Mouse (Mus musculus) CD8-positive naive resting alpha-beta T cell, adult 2 months (primary cell): ENCODE data around the gene Igsf21.

Experiments used
- DNase-seq, 2 experiments: peaks; one replicate each; pipeline ENCODE4 v3.0.0; 2022; ENCODE audit warnings: low read depth in 2 of 2, low spot score in 2 of 2

Gene Igsf21

DNA sequence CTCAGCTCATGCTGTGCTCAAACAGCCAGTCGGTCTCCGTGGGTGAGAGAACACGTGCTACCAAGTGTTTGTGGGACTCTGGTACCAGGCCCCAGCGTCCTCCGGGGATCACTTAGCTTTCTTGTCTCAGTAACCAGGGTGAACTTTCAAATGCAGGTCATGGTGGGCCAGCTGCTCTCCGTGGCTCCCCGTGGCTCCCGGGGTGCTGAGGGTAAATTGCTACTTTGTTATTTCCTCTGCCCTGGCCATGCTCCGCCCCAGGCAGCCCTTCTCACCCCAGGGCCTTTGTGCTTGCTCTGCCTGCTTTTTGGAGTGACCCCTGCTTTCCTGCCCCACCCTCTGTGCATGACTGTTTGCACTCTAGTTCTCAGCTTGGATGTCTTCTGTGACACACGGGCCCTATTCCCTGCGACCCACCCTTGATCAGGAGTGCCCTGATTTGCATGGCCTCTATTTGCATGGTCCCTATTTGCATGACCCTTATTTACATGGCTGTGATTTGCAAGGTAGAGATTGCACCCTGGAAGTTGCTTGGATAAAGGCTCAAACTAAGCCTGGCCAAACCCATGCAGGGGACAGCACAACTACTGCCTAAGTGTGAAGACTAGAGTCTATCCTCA lies 143.9 kb downstream of the Igsf21 start:
- DNase-seq: no peak

DNA sequence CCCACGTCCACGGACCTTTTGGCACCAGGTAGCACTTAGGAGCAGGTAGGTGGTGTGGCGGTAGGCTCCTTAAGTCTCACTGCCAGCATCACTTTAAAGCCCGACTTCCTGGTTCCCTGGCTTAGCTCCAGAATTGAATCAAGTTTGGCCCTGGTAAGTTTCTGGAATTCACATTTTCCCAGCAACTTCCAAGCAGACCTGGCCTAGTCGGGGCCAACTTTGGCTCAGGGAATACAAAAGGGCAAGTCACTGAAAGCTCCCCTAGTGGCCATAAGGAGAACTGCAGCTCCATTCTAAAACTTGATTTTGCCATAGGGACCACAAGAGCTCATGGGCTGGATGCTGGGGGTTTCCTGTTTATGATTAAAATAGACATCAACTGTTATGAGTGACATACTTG lies 145.5 kb downstream of the Igsf21 start:
- no peak for DNase-seq

DNA sequence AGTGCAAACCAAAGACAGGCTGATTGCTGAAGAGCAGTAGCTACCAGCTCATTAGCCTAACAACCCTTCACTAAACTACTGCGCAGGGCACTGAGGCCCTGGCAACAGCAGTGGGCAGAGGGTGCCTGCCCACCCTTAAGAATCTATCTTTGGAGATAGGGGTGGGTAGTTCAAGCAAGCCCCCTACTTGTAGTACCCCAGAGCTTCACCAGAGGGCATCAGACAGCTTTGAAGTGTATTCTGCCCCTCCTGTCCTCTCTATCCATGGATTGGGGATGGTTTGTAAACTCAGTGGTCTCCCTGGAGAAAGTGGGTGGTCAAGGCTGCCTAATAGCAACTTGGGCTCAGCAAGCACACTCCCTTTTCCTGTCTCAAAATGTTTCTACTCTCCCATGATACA lies 146.4 kb downstream of the Igsf21 start:
- no peak for DNase-seq

DNA sequence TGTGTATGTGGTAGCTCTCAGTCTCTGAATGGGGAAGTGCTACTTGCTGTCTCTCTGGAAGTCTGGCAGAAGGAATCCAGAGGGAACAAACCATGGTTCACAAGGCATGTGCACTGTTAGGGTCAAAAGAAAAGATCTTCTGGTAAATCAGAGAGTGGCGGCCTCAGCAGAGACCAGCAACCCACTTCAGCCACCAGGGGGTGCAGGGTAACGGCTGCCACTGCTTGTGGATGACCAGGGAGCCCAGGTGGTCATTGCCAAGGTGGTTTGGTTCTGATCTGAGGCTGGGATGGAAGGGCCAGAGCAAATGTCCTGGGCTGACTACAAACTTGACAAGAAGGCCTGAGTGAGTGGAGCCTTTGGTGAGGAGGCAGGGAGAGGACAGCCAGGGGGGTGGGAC lies 150.3 kb downstream of the Igsf21 start:
- DNase-seq: no peak

DNA sequence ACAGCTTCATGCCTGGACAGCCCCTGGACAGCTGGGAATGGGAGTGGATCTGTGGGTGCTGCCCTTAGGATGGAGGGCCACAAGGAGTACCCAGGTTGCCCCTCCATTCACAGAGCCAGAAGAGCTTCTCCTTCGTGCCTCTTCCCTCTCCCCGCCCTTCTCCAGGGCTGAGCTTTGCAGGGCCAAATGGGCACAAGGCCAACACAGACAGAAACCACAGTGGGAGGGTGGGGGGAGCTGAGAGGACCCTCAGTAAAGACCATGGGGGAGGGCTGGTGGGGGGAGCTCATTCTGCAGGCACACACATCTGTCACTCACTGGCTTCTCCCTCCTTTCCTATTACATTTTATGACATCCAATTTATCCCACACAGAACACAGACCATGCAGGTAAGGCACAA lies 151.7 kb downstream of the Igsf21 start:
- no peak for DNase-seq

DNA sequence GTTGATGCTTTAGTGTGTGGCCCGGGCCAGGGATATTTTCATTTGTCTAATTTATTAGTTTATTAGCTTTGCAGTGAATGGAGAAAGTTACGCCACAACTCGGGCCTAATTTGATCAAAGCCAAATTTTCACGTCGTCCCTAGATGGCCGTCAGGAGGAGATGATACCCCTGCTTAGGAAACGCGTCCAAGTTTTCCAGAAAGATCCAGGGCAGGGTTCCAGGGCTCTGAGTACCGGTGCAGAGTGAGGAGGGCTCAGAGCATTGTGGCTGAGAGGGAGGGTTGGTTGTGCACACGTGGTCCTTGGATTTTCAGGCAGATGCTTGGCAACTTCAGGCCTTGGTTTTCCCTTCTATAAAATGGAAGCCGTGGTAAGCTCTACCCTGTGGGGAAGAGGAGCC lies 154.2 kb downstream of the Igsf21 start:
- DNase-seq: no peak

DNA sequence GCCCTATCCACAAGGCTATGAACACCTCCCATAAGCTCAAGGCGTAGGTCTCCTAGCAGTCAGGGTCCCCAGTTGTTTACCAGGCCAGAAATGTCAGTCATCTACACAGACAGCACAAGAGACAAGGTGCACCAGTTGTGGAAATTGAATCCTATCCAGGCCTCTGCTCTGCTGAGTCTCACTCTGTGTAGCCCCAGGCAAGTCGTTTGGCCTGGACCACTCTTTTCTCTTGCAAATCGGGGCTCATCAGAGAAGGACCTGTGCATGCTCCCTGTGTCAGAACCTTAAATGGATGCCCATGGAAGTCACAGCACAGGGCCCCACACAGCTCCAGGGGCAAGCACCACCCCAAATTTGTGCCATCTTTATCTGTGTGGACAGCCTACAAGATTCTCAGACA lies 154.9 kb downstream of the Igsf21 start:
- DNase-seq: no peak

DNA sequence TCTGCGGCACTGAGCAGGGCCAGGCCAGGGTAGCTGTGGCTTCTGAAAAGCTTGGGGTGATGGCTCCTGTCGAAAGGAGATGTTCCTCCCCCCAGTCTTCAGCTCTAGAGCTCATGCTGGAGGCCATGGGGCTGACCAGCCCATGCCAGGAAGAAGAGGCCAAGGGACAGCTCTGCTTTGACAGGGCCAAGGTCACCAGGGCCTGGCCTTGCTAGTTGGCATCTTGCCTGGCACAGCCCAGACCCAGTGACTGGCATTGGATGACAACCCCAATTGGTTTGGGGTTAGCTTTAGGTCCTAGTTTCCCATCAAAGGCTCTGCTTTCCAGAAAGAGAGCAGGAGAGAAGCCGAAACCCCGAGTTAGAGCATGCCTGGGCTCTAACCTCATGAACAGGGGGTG lies 156.9 kb downstream of the Igsf21 start:
- DNase-seq: no peak

DNA sequence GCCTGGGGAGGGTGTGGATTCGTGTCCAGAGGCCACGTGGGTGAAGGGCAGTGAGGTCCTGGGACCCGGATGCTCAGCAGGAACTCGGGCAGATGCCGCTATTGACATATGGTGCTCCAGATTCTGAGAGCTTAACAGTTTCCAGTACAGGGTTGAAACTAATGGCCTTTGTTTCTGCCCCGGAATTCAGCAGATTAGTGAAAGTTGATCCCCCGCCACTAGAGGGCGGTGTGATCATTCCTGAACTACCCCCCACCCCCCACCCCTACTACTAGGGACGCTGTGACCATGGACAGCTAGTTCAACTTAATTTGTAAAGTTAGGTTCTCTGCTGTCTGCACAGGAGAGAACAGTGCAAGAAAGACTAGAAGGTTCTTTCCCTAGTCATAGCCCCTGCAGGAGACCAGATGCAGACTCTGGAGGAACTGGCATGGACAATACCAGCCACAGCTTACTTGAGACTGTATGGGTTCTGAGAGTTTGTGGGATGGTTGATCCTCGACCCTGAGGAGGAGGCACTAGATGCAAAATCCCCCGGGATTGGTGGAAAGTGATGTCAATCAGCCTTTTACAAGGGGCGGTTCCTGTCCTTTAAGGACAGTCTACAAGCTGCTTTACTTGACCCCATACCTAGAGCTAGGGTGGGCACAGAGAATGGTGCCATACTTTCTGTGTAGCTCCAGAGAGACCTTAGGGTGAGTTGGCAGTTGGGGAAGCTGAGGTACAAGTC lies 157.7 kb downstream of the Igsf21 start:
- no peak for DNase-seq

DNA sequence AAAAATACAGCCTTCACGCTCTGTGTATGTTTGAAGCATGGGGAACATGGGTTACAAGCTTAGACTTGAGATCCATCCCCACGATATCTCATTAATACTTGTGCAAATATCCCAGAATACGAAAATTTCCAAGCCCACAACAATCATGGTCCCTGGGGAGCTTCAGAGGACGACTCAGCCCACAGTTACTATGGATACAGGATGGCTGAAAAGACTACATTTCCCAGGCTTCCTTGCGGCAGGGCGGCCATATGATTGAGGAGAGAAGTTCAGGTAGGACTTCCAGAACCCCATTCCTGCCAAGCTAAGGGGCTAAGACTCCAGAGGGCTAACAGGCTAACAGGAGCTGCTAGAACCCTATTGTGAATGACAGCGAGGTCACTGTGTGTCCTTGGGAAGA lies 160.4 kb downstream of the Igsf21 start:
- no peak for DNase-seq

DNA sequence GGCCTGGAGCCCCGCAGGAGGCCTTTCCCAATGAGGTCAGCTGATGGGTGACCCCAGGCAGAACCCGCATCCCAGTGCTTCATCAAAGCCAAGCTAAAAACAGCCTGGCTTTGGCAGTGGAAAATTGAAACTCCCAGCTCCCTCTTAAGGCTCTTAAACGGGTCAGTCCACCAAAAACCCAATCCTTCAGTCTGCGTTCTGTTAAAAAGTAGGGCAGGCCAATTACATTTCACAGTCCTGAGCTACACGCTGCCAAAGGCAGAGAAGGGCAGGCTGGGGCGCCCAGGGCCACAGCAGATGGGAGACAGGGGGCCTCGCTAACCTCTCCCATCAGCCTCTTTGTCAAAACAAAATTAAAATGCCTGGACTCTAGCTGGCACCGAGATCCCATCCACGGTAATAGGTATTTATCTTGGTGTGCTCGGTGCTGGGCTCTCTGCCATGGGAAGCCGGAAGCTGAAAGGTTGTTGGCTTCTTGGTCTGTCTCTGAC lies 162.0 kb downstream of the Igsf21 start:
- DNase-seq: no peak

DNA sequence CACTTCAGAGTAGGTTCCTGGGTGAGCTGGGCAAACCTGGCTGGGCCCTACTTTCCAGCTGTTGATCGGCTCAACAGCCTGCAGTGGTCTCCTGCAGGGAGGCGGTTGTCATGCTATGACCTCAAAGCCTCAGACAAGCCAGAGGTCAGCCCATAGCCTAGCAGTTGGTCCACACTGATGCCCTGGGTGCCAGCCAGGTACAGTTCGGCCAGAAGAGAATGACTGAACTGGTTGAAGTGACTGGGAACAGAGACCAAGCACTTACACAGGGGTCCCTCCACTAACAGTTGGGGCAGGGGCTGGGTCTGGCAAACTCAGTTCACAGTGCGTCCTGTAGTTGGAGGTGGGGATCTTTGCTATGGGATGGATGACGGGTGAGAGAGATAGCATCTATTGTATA lies 162.5 kb downstream of the Igsf21 start:
- DNase-seq: no peak

DNA sequence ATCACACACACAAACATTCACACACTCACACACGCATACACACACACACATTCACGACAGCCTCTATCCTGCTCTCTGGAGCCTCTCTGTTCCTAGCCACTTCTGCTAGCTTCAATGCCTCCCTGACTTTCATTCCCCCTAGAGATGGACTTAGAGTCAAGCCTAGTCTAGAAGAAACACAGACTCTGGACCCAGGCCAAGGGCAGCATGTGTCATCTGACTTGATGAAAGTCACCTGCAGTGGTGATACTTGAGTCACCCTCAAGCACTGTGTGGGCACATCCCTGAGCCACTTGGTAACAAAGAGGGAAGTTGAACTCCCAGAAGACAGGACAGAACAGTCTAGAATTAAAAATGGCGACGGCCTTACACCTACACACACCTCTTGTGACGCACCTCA lies 168.2 kb downstream of the Igsf21 start:
- DNase-seq: no peak

DNA sequence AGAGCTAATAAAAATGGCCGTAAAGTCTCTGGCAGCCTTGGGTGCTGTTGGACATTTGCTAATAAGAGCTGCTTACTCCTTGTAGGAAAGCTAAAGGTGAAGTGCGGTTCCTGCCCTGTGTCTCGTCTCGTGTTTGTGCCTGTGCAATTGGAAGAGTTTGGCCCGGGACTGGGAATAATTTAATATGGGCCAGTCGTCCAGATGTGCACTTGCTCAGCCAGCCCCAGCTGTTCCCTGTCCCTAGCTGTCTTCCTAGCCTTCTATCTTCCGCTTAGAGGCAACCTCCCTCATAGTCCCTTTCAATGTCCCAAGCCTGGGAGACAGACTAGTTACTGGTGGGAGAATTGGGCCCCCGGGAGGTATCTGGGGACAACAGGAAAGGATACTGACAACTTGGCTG lies 169.0 kb downstream of the Igsf21 start:
- DNase-seq: no peak

DNA sequence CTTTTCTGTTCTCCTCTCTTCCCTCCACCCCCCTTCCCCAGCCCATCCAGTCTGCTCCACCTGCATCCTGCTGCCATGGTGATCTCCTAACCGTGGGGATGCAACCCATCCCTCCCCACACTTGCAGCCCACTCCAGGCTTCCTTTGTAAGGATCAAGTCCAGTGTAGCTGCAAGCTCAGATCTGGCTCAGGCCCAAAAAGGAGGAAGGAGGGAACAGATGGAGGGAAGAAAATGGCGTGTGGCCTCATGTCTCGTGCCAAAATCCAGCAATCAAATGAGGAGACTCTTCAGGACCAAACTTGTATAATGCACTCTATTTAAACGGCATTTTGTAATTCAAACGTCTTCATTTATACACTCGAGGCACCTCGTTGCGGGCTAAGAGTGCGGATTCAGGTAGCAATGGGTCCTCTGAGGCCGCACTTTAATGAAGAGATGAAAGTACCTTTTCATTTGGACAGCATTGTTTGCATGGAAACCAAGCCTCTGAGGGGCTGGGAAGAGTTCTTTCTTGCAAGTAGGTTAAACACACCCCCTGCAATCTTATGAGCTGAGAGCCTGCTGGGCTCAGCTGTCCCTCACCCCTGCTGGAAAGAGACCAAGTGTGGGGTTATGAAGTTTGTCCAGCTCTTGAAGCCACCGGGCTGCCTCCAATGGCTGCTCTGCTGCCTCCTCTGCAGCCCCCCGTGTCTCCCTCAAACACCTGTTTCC lies 169.6 kb downstream of the Igsf21 start:
- no peak for DNase-seq

DNA sequence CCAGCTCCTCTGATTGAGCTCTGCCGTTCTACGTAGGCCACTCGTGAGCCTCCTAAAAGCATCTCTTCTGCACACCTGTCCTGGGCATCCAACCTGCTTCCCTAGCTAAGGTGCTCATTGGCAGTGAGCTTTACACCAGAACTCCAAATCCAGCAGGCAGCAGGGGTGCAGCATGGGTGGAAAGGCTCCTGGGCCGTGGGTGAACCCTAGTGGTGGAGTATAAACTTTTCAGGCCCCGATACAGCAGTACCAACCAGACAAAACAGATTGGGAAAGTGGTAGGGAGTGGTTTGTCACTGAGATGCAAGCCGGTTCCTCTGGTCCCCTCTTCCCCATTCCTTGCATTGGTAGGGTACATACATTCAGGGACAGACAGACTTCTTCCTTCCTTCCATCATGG lies 170.2 kb downstream of the Igsf21 start:
- DNase-seq: no peak

DNA sequence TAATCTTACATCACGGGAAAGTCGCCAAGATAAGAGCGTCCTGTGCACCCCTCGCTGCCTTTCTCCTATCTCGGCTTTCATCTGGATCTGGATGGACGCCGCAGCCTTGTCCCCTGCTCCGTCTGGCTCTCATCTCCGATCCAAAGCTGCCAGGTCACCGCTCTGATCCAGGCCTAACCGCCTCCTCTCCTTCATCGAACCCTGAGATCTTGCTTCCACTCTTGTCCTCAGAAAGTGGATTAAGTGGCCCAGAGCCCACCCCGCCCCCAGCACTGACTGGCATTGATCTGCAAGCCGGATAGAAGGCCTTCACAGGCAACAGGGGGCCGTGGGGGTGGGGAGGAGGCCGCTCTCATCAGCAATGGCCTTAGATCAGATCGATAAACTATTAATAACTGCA lies 175.5 kb downstream of the Igsf21 start:
- no peak for DNase-seq

DNA sequence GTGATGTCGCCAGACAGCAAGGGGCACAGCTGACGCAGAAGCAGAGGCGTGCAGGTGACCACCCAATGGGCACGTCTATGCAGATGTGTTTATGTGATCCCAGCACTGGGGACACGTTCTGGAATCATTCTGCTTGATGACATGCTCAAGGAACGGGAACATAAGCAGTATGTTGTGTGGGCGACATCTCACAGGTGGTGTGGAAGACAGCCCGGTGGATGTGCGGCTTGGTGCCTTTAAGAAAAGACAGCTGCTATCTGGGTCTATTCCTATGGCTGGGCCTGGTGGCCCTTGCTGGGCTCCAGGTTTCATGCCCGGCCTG lies 176.3 kb downstream of the Igsf21 start:
- no peak for DNase-seq

DNA sequence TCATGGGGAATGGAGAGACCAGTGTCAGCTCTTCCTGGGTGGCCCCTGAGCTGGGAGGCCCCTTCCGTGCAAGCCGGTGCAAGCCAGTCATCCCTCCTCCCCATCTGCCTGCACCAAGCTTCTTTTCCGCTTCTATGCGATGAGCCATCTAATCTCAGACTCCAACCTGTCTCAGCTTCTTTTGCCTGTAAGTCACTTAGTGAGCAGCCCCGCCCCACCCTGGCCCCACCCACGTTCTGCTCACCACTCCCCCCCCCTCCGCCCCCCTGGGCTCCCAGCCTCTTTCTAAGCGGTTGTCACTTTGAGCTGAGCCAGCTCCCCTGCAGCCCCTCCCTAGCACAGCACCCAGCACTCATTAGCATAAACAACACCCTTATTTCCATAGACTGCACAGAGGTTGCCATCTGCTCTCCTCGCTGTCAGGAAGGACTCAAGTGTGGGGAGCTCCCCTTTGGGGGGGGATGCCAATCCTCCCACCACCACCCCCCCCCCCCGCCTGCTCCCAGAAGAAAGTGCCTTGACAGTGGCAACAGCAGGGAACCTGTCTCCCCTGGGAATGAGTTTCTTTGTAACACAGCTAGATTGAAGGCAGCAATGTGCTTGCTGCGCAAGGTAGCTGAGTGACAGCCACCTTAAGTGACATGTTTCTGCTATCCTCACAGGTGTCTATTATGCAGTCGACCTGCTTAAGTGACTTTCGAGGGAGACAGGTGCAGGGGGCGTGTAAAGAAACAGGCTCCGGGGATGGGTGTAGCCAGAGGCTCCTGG lies 176.8 kb downstream of the Igsf21 start:
- no peak for DNase-seq

DNA sequence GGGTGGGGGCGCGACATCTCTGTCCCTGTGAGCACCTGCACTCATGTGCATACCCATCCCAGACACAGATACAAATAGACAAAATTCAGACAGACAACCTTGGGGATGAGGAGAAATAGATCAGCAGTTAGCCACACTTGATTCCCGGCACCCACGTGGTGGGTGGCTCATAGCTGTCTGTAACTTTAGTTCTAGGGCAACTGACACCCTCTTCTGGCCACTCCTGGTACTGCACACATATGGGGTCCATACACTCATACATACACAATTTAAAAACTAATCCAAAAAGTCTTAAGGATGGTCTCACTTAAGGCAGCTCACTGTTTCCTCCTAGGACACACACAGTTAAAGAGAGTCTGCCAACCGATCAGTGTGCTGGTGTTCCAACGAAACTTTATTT lies 178.1 kb downstream of the Igsf21 start:
- no peak for DNase-seq

DNA sequence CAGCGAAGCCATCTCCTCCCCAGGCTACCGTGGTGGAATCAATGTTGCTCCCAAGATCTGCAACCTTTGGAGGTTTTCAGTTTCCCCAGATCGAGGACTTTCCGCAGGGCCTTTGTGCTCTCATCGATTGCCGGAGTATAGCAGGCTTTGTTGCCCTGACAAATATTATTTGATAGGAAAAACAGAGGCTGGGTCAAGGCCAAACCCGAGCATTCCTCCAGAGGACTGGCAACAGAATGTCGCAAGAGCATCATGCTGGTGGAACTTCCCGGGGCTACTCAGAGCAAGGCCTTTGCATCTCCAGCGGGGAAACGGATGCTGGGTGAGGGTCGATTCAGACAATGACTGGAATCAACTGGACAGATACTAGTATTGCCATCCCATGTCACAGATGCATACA lies 180.6 kb downstream of the Igsf21 start:
- DNase-seq: no peak

DNA sequence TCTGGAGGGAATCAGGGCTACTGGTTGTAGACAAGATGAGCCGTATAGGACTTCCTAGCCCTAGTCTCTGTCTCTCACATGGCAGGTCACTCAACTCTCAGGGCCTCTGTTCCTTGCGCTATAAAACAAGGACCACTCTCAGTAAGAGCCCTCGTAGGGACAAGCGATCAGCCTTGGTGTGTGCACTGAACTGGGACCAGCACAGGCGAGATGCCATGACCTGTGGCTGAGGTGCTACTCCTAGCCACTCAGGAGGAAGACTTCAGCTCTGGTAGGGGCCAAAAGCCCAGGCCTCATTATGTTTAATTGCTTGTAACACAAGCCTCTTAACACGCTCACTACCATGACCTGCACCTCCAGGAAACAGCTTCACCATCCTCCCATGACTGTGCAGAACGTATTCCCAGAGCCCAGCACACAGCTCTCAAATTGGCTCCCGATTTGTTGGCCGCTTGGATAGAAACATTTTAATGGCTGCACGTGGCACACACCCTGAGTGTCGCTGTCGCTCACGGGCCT lies 183.4 kb downstream of the Igsf21 start:
- DNase-seq: no peak
